Mouse (Mus musculus) stomach, embryonic 15.5 days (tissue): ENCODE measurements around the gene Slc2a9. TPM values are rescaled to one million over a fixed set of nuclear protein-coding genes. Genes with fewer than 3 reads are reported as not detected.

ENCODE experiments used
- ATAC-seq: fragments of 200-750 bp; cut with Nextera tagmentation; 2 replicates; pipeline ENCODE4 v1.8.0; 2017; ENCODE audit warnings: low read depth, moderate number of reproducible peaks, moderate TSS enrichment; ENCODE audit not compliant: insufficient read depth, low FRiP score
- H3K27ac ChIP-seq: fragments of 300-500 bp; sonication (generic); 2 replicates; pipeline ENCODE4 v1.5.1; 2015; ENCODE audit warnings: mild to moderate bottlenecking, inconsistent platforms
- H3K27me3 ChIP-seq: fragments of 300-500 bp; sonication (generic); replicated peaks from 2 replicates; pipeline ENCODE4 v1.6.1; 2015; ENCODE audit warnings: inconsistent platforms
- H3K36me3 ChIP-seq: fragments of 300-500 bp; sonication (generic); 2 replicates; pipeline ENCODE4 v1.6.1; 2015; ENCODE audit warnings: inconsistent platforms
- H3K4me1 ChIP-seq: fragments of 300-500 bp; sonication (generic); 2 replicates; pipeline ENCODE4 v1.6.1; 2015; ENCODE audit warnings: inconsistent platforms
- H3K4me2 ChIP-seq: fragments of 300-500 bp; sonication (generic); 2 replicates; pipeline ENCODE4 v1.6.1; 2015; ENCODE audit warnings: mild to moderate bottlenecking, inconsistent platforms
- H3K4me3 ChIP-seq: fragments of 300-500 bp; sonication (generic); replicated peaks from 2 replicates; pipeline ENCODE4 v1.5.1; 2015; ENCODE audit warnings: inconsistent platforms
- H3K9ac ChIP-seq: fragments of 300-500 bp; sonication (generic); 2 replicates; pipeline ENCODE4 v1.6.1; 2015; ENCODE audit warnings: inconsistent platforms
- H3K9me3 ChIP-seq: fragments of 300-500 bp; sonication (generic); 2 replicates; pipeline ENCODE4 v1.6.1; 2016; ENCODE audit warnings: inconsistent platforms
- WGBS: fragments of 180-500 bp; shearing (Covaris S2); methylation state at CpG from one replicate; pipeline ENCODE4 v1.1.7; 2015; 5-methylcytosine and 5-hydroxymethylcytosine counted together
- polyA plus RNA-seq: library from polyadenylated mRNA; unstranded; fragments of >200 nt; fragmentation: Nextera tagmentation; extraction: Ambion mirVana; gene quantifications from 2 replicates; pipeline ENCODE4 v1.2.1, GENCODE M21; 2015

The Slc2a9 gene
- polyA plus RNA-seq, 1 experiment from 2014 or later: 1.6 TPM

DNA sequence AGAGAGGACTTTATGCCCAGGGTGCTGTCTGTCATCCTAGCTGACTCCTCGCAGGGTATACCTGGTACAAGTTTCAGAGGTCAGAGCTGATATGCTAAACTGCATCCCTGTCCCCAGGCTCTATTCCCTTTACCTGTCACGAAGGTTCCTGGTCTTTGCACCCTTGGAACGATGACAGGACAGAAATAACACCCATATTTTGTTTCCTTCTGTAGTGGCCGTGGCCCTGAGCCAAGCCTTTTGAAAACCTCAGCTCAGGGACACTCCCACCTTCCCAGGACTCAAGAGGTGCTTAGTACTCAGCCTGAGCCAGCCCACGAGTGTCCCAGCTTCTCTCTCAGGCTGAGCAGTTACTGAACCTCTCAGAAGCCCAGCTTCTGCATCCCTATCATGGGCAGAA is 4.5 kb downstream of the Slc2a9 start:
- WGBS: 55% methylated on average over 5 of the region's 5 CpGs
- Histone ChIP-seq H3K27ac (no peak overlapping the region), H3K27me3 (no peaks in the 10 kb centered on the region)

DNA sequence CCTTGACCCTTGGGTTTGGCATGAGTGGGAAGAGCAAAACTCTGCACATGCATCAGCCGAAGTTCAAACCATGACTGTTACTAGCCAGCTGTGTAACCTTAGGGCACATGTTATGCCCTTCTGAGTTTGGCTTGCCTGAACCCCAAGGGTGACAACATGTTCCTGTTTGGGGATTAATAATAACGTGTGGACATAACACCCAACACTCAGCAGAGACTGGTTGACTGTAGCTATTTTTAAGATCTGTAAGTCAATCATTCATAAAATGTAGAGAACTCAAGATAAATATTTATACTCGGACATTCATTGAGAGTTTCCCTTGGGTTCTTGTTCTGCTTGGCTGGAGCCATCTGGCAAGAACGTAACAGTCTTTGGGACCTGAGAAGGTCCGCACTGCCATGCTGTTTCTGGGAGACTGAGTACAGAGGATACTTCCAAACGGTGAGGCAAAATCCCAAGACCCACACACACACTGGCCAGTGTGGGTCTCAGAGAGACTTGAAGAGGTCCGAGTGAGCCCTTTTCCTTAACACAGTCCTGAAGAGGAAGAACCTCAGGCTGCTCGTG is 6.4 kb downstream of the Slc2a9 start:
- H3K36me3 ChIP-seq: no peaks in the 10 kb centered on the region
- no peaks in the 10 kb centered on the region for H3K4me1 ChIP-seq
- no peak overlapping the region for H3K9ac ChIP-seq
- H3K27ac ChIP-seq: no peak overlapping the region
- ATAC-seq: no peak
- no peaks in the 10 kb centered on the region for H3K27me3 ChIP-seq
- no peak overlapping the region for H3K4me2 ChIP-seq
- no peak overlapping the region for H3K4me3 ChIP-seq
- no peaks in the 10 kb centered on the region for H3K9me3 ChIP-seq
- 62% methylated on average over 8 of the region's 8 CpGs for WGBS

More for the DNA sequence above, 4.5 kb downstream of the Slc2a9 start:
- Histone ChIP-seq H3K36me3 (no peaks in the 10 kb centered on the region), H3K4me1 (no peaks in the 10 kb centered on the region), H3K4me3 (no peak overlapping the region), H3K9ac (no peak overlapping the region), H3K9me3 (no peaks in the 10 kb centered on the region), H3K4me2 (no peak overlapping the region)
- ATAC-seq: no peak

DNA sequence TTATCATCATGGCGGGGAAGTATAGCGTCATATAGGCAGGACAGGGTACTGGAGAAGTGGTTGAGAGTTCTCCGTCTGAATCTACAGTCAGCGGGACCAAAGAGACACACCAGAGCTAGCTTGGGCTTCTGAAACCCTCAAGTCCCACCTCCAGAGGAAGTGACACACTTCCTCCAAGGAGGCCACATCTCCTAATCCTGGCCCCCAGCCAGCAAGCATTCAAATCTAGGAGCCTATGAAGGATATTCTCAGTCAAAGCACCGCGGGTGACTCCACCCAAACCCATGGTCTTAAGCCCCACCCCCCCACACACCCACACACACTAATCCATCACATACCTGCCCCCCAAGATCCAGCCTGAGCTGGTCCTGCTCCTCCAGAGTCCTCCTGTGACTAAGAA is 9.1 kb downstream of the Slc2a9 start:
- no peaks in the 10 kb centered on the region for H3K4me1 ChIP-seq
- H3K27me3 ChIP-seq: no peaks in the 10 kb centered on the region
- no peak overlapping the region for H3K27ac ChIP-seq
- no peak overlapping the region for H3K4me2 ChIP-seq
- H3K4me3 ChIP-seq: no peak overlapping the region
- ATAC-seq: no peak
- 92% methylated on average over 6 of the region's 6 CpGs for WGBS
- H3K9me3 ChIP-seq: no peaks in the 10 kb centered on the region
- no peaks in the 10 kb centered on the region for H3K36me3 ChIP-seq
- no peak overlapping the region for H3K9ac ChIP-seq

DNA sequence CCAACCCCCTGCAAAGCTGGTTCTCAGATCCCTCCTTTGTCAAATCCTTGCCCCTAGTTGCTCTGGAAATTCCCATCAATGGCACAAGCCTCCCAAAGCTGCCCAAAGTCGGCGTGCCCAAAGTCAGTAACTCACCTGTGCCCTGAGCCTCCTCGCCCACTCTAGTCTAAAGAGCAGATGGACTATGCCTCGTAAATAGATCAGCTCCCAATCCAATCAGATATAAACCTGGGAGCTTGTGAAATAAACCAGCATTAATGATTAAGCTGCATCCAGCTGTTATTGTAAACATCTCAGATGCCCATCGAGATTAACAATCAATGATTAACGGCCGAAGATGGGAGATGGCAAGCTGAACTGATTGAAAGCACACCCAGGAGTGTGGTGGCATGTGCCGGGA is 11.2 kb downstream of the Slc2a9 start:
- no peaks in the 10 kb centered on the region for H3K27me3 ChIP-seq
- H3K9me3 ChIP-seq: no peaks in the 10 kb centered on the region
- H3K27ac ChIP-seq: no peak overlapping the region
- H3K4me2 ChIP-seq: no peak overlapping the region
- 72% methylated on average over 8 of the region's 8 CpGs for WGBS
- no peak overlapping the region for H3K4me3 ChIP-seq
- no peaks in the 10 kb centered on the region for H3K4me1 ChIP-seq
- H3K36me3 ChIP-seq: no peaks in the 10 kb centered on the region
- no peak for ATAC-seq
- no peak overlapping the region for H3K9ac ChIP-seq

DNA sequence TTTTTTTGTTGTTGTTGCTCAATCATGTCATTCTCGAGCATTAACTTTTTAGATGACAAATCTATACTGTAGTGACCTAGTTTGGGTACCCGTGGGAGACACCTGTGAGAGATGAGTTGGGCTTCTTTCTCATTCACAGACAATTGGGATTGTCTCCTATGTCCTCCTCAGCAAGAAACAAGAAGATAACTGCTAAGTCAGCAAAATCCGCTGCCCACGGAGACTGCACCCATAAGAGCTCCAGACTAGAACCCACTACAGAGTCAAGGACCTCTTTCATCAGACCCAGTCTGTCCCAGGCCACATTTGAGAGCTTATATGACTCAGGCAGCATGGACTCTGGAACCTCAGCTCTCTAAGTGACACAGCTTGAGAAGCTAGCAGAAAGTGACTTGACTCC is 13.2 kb downstream of the Slc2a9 start:
- Histone ChIP-seq H3K27ac (no peak overlapping the region), H3K36me3 (no peaks in the 10 kb centered on the region), H3K4me3 (no peak overlapping the region), H3K9ac (no peak overlapping the region), H3K27me3 (no peaks in the 10 kb centered on the region), H3K4me2 (no peak overlapping the region), H3K9me3 (no peaks in the 10 kb centered on the region), H3K4me1 (no peaks in the 10 kb centered on the region)
- ATAC-seq: no peak
- WGBS: 83% methylated on average over 4 of the region's 4 CpGs

DNA sequence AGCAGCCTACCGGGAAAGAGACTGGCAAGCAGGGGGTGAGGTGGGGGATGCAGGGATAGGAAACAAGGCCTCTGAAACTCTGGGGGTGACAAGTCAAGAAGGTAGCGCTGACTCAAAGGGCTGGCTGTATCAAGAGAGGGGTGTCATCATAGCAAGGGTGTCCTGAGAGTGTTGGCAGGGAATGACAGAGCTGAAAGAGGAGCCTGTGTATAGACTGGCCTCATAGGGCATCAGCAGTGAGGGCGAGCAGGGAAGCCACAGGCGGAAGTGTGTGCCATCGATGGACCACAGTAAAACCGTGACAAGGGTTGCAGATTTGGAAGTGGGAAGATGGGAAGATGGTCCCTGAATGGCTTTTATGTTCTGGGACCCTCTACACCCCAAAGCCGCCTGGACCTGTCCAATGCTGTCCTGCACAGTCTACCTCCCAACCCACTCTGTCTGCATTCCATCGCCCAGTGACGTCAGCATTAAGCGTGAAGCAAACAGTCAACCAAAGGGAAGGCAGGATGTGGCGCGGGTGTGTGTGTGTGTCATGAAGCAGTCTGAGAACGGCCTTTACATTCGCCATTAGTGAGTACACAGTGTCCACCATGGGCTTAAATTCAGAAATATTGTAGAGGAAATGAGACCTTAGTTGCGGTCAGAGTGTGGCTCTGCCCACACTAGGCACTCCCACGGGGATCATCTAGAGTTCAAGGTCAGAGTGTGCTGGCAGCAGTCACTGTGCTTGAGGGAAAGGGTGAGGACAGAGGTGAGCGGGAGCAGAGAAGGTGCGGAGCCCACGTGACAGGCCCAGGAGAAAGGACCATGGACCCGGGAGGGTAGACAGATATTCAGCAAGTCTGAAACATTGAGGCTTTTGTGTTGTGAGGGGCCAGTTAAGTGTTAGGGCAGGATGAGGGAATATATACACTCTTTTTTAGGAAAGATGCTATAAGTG is 14.0 kb downstream of the Slc2a9 start:
- Histone ChIP-seq H3K4me1 (no peaks in the 10 kb centered on the region), H3K4me3 (no peak overlapping the region), H3K36me3 (no peaks in the 10 kb centered on the region), H3K4me2 (no peak overlapping the region), H3K9ac (no peak overlapping the region), H3K27me3 (no peaks in the 10 kb centered on the region), H3K9me3 (no peaks in the 10 kb centered on the region), H3K27ac (no peak overlapping the region)
- WGBS: 73% methylated on average over 20 of the region's 20 CpGs
- ATAC-seq: 0 out of 2 replicates have a peak, but pooled peaks have one; percentile 40

DNA sequence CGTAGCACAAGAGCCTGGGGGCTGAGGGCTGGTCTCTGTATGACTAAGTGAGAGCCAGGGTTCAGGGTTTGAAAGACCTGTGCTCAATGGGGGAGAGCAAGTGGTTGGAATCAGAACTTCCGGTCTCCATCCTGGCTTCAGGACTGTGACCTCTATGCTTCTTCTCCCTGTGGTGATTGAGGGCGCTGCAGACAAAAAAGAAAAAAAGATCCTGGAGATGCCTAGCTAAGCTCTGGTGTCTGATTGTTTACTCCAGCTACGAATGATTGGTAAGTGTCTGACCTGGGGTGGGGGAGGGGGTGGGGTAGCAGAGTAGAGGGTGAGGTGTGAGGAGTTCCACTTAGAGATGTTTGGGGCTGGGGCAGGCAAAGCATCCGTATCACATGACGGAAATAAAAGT is 14.9 kb downstream of the Slc2a9 start:
- Histone ChIP-seq H3K4me1 (no peaks in the 10 kb centered on the region), H3K9ac (no peak overlapping the region), H3K27me3 (no peaks in the 10 kb centered on the region), H3K9me3 (no peaks in the 10 kb centered on the region), H3K4me2 (no peak overlapping the region), H3K27ac (no peak overlapping the region), H3K36me3 (no peaks in the 10 kb centered on the region), H3K4me3 (no peak overlapping the region)
- no peak for ATAC-seq
- WGBS: 43% methylated on average over 5 of the region's 6 CpGs

DNA sequence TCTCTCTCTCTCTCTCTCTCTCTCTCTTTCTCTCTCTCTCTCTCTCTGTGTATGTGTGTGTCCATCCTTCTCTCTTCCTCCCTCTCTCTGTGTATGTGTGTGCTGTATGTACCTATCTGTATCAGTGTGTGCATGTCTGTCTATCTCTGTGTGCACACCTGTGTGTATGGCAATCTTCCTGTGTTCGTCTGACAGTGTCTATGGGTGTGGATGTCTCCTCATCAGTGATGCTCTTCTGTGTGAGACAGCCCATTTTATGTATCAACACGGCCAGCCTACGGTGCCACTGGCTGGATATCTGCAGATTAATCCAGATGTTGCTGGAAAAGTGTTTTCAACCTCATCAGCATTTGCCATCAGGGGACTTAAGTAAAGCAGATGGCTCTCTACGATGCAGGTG is 15.7 kb downstream of the Slc2a9 start:
- ATAC-seq: peak; percentile 47; the same call in 1 of the 2 replicates
- H3K9ac ChIP-seq: no peak overlapping the region
- 72% methylated on average over 4 of the region's 4 CpGs for WGBS
- no peaks in the 10 kb centered on the region for H3K27me3 ChIP-seq
- no peak overlapping the region for H3K27ac ChIP-seq
- H3K4me3 ChIP-seq: no peak overlapping the region
- no peaks in the 10 kb centered on the region for H3K9me3 ChIP-seq
- no peak overlapping the region for H3K4me2 ChIP-seq
- no peaks in the 10 kb centered on the region for H3K4me1 ChIP-seq
- H3K36me3 ChIP-seq: no peaks in the 10 kb centered on the region

DNA sequence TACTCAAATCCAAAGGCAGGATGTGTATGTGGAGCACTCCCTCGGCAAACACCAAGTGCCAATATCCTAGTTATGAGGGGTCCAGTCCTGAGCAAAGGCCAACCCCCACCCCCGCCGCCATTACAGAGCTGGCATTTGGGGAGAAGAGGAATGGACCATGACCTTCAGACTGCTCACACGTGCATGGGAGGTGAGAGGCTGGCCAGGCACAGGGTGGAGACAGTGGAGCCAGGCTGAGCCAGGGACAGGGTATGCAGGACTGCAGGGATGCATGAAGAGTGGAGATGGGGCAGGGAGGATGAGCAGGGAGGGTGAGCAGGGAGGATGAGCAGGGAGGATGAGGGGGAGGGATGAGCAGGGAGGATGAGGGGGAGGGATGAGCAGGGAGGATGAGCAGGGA is 17.0 kb downstream of the Slc2a9 start:
- WGBS: 75% methylated on average over 4 of the region's 4 CpGs
- no peak overlapping the region for H3K9ac ChIP-seq
- H3K4me3 ChIP-seq: no peak overlapping the region
- no peak overlapping the region for H3K4me2 ChIP-seq
- no peak for ATAC-seq
- H3K4me1 ChIP-seq: no peaks in the 10 kb centered on the region
- no peaks in the 10 kb centered on the region for H3K9me3 ChIP-seq
- H3K27me3 ChIP-seq: no peaks in the 10 kb centered on the region
- H3K27ac ChIP-seq: no peak overlapping the region
- no peaks in the 10 kb centered on the region for H3K36me3 ChIP-seq

DNA sequence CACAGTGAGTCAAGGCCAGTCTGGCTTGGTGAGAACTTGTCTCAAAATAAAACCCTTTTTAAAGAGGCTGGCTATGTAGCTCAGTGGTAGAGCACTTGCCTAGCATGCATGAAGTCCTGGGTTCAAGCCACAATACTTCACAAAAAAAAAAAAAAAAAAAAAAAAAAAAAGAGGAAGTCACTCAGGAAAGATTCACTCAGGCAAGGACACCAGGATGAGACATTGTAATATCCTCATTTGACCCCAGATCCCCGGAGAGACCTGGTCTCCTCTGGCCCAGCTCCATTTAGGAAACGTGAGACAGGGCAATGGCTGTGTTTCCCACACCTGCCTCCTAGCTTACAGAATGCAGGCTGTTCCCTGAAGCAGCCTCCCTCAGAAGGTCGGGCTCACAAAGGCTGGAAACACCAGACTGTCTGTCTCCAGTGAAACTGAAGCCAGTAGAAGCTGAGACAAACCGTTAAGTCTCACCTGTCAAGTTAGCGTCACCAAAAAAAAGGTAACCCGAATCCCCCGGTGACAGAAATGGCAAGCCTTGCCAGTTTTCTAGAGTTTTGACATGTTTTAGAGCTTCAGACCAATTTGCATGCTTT is 19.3 kb downstream of the Slc2a9 start:
- Histone ChIP-seq H3K27me3 (no peaks in the 10 kb centered on the region), H3K27ac (no peak overlapping the region), H3K4me1 (peaks cover 3% of the 10 kb centered on the region; the same call in 1 of the 2 replicates), H3K9ac (no peak overlapping the region), H3K36me3 (no peaks in the 10 kb centered on the region), H3K9me3 (no peaks in the 10 kb centered on the region), H3K4me3 (no peak overlapping the region), H3K4me2 (no peak overlapping the region)
- no peak for ATAC-seq
- 55% methylated on average over 7 of the region's 7 CpGs for WGBS

DNA sequence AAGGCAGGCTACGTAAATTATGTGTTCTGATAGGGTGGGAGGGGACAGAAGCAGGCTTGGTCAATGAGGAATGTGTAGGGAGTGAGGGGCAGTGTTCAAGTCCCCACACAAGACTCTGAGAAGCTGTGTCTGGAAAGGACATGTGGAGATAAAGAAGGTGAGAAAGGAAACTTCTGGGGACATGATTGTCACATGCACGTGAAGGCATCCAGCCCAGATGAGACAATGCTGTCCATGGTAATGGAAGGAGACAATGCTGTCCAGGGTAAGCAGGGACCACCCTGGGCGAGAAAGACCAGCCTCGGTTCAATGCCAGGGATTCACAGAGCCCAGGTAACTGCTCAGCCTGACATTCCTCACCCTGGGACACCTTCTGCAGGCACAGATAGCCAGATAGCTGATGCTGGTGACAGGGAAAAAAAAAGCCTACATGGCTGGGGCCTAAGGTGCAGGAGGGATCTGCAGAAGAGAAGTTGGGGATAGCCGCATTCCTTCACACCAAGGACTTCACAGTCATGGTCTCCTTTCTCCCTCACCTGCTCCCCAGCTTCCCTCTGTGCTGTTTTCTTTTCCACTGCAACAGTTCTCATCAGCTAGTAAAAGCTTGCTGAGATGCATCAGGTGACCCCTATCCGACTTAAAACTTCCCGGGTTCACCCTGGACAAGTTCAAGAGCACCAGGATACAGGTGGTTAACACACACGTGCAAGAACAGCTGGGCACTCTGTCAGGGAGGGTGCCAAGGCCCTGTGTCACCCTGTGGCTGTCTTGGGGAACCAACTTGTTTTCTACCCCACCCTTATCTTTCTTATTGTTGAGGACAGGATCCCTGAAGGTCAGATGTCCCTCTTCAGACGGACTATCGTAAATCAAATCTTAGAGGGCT is 21.9 kb downstream of the Slc2a9 start:
- 71% methylated on average over 10 of the region's 10 CpGs for WGBS
- H3K4me2 ChIP-seq: peak overlapping the region; percentile 76
- H3K9me3 ChIP-seq: no peaks in the 10 kb centered on the region
- H3K4me3 ChIP-seq: no peak overlapping the region
- no peaks in the 10 kb centered on the region for H3K27me3 ChIP-seq
- H3K9ac ChIP-seq: no peak overlapping the region
- no peak overlapping the region for H3K27ac ChIP-seq
- no peaks in the 10 kb centered on the region for H3K36me3 ChIP-seq
- no peak for ATAC-seq
- H3K4me1 ChIP-seq: peaks cover 3% of the 10 kb centered on the region; the same call in 1 of the 2 replicates
